Mouse (Mus musculus): Measurements from ENCODE around the gene Ints3. TPM values are rescaled to one million over a fixed set of nuclear protein-coding genes. Genes with fewer than 3 reads are reported as not detected.

Gene Ints3
- polyA plus RNA-seq, 1 experiment from 2014 or later = 23.0 TPM

GRCm38 (mm10) chr3:90429576-90429975 lies 3.8 kb downstream of the Ints3 start:
- H3K9me3 ChIP-seq (replicated peaks; ENCODE audit: control insufficient read depth, low read length) = no peaks in the 10 kb centered on the region
- H3K4me2 ChIP-seq (ENCODE audit: low read depth, low read length) = no peak overlapping the region
- H3K27me3 ChIP-seq (ENCODE audit: control insufficient read depth, insufficient read depth, low read length) = no peaks in the 10 kb centered on the region
- no peak overlapping the region for H3K9ac ChIP-seq (ENCODE audit: low read length)
- no peak for ATAC-seq (ENCODE audit: insufficient read depth, low FRiP score)
- H3K4me1 ChIP-seq (ENCODE audit: control insufficient read depth, insufficient read depth, low read length) = peaks cover 28% of the 10 kb centered on the region
- no peaks in the 10 kb centered on the region for H3K36me3 ChIP-seq (ENCODE audit: control insufficient read depth, insufficient read depth, low read length)
- H3K27ac ChIP-seq (ENCODE audit: low read length) = no peak overlapping the region
- H3K4me3 ChIP-seq (replicated peaks; ENCODE audit: low read length) = no peak overlapping the region
- 79% methylated on average over 3 of the region's 3 CpGs for WGBS

GRCm38 (mm10) chr3:90428186-90428585 lies 5.2 kb downstream of the Ints3 start:
- Histone ChIP-seq H3K9me3 (replicated peaks; ENCODE audit: control insufficient read depth, low read length) (no peaks in the 10 kb centered on the region), H3K9ac (ENCODE audit: low read length) (no peak overlapping the region), H3K4me1 (ENCODE audit: control insufficient read depth, insufficient read depth, low read length) (peaks cover 23% of the 10 kb centered on the region), H3K36me3 (ENCODE audit: control insufficient read depth, insufficient read depth, low read length) (no peaks in the 10 kb centered on the region), H3K27me3 (ENCODE audit: control insufficient read depth, insufficient read depth, low read length) (no peaks in the 10 kb centered on the region), H3K27ac (ENCODE audit: low read length) (no peak overlapping the region), H3K4me3 (replicated peaks; ENCODE audit: low read length) (no peak overlapping the region), H3K4me2 (ENCODE audit: low read depth, low read length) (no peak overlapping the region)
- 61% methylated on average over 6 of the region's 6 CpGs for WGBS
- 0 out of 2 replicates have a peak, but pooled peaks have one; percentile 12 for ATAC-seq (ENCODE audit: insufficient read depth, low FRiP score)

GRCm38 (mm10) chr3:90427574-90427973 lies 5.8 kb downstream of the Ints3 start:
- Histone ChIP-seq H3K9me3 (replicated peaks; ENCODE audit: control insufficient read depth, low read length) (no peaks in the 10 kb centered on the region), H3K4me2 (ENCODE audit: low read depth, low read length) (no peak overlapping the region), H3K36me3 (ENCODE audit: control insufficient read depth, insufficient read depth, low read length) (no peaks in the 10 kb centered on the region), H3K9ac (ENCODE audit: low read length) (no peak overlapping the region), H3K27me3 (ENCODE audit: control insufficient read depth, insufficient read depth, low read length) (no peaks in the 10 kb centered on the region), H3K4me1 (ENCODE audit: control insufficient read depth, insufficient read depth, low read length) (peaks cover 23% of the 10 kb centered on the region), H3K4me3 (replicated peaks; ENCODE audit: low read length) (no peak overlapping the region), H3K27ac (ENCODE audit: low read length) (no peak overlapping the region)
- WGBS = 75% methylated on average over 1 of the region's 1 CpGs
- ATAC-seq (ENCODE audit: insufficient read depth, low FRiP score) = no peak

- Histone ChIP-seq H3K27ac (ENCODE audit: low read length) (no peak overlapping the region), H3K4me3 (replicated peaks; ENCODE audit: low read length) (no peak overlapping the region), H3K4me1 (ENCODE audit: control insufficient read depth, insufficient read depth, low read length) (0 out of 2 replicates have a peak, but pooled peaks cover 6% of the 10 kb centered on the region), H3K36me3 (ENCODE audit: control insufficient read depth, insufficient read depth, low read length) (peaks cover 4% of the 10 kb centered on the region; the same call in 1 of the 2 replicates), H3K9me3 (replicated peaks; ENCODE audit: control insufficient read depth, low read length) (no peaks in the 10 kb centered on the region), H3K9ac (ENCODE audit: low read length) (no peak overlapping the region), H3K4me2 (ENCODE audit: low read depth, low read length) (no peak overlapping the region), H3K27me3 (ENCODE audit: control insufficient read depth, insufficient read depth, low read length) (no peaks in the 10 kb centered on the region)
- WGBS = 85% methylated on average over 2 of the region's 2 CpGs
- no peak for ATAC-seq (ENCODE audit: insufficient read depth, low FRiP score)
Measured at GRCm38 (mm10) chr3:90425499-90425898, 7.9 kb downstream of the Ints3 start.

- Histone ChIP-seq H3K4me3 (replicated peaks; ENCODE audit: low read length) (no peak overlapping the region), H3K9me3 (replicated peaks; ENCODE audit: control insufficient read depth, low read length) (no peaks in the 10 kb centered on the region), H3K27me3 (ENCODE audit: control insufficient read depth, insufficient read depth, low read length) (no peaks in the 10 kb centered on the region), H3K9ac (ENCODE audit: low read length) (no peak overlapping the region), H3K36me3 (ENCODE audit: control insufficient read depth, insufficient read depth, low read length) (peaks cover 8% of the 10 kb centered on the region; the same call in 1 of the 2 replicates), H3K4me1 (ENCODE audit: control insufficient read depth, insufficient read depth, low read length) (no peaks in the 10 kb centered on the region), H3K27ac (ENCODE audit: low read length) (no peak overlapping the region), H3K4me2 (ENCODE audit: low read depth, low read length) (no peak overlapping the region)
- ATAC-seq (ENCODE audit: insufficient read depth, low FRiP score) = no peak
Measured at GRCm38 (mm10) chr3:90423549-90423948, 9.9 kb downstream of the Ints3 start.

- ATAC-seq (ENCODE audit: insufficient read depth, low FRiP score) = no peak
Measured at GRCm38 (mm10) chr3:90420696-90421095, 12.7 kb downstream of the Ints3 start.

GRCm38 (mm10) chr3:90413011-90413396 lies 20.4 kb downstream of the Ints3 start:
- no peak overlapping the region for H3K27ac ChIP-seq (ENCODE audit: low read length)
- H3K4me2 ChIP-seq (ENCODE audit: low read depth, low read length) = no peak overlapping the region
- H3K36me3 ChIP-seq (ENCODE audit: control insufficient read depth, insufficient read depth, low read length) = peaks cover 4% of the 10 kb centered on the region; the same call in 1 of the 2 replicates
- 58% methylated on average over 3 of the region's 3 CpGs for WGBS
- H3K4me3 ChIP-seq (replicated peaks; ENCODE audit: low read length) = no peak overlapping the region
- peak; percentile 25; the same call in 1 of the 2 replicates for ATAC-seq (ENCODE audit: insufficient read depth, low FRiP score)
- H3K4me1 ChIP-seq (ENCODE audit: control insufficient read depth, insufficient read depth, low read length) = no peaks in the 10 kb centered on the region
- H3K27me3 ChIP-seq (ENCODE audit: control insufficient read depth, insufficient read depth, low read length) = no peaks in the 10 kb centered on the region
- H3K9ac ChIP-seq (ENCODE audit: low read length) = no peak overlapping the region
- H3K9me3 ChIP-seq (replicated peaks; ENCODE audit: control insufficient read depth, low read length) = no peaks in the 10 kb centered on the region

More at GRCm38 (mm10) chr3:90420696-90421095, 12.7 kb downstream of the Ints3 start:
- Histone ChIP-seq H3K4me3 (replicated peaks; ENCODE audit: low read length) (no peak overlapping the region), H3K9me3 (replicated peaks; ENCODE audit: control insufficient read depth, low read length) (no peaks in the 10 kb centered on the region), H3K4me1 (ENCODE audit: control insufficient read depth, insufficient read depth, low read length) (no peaks in the 10 kb centered on the region), H3K9ac (ENCODE audit: low read length) (no peak overlapping the region), H3K36me3 (ENCODE audit: control insufficient read depth, insufficient read depth, low read length) (peaks cover 8% of the 10 kb centered on the region; the same call in 1 of the 2 replicates), H3K27ac (ENCODE audit: low read length) (no peak overlapping the region), H3K4me2 (ENCODE audit: low read depth, low read length) (no peak overlapping the region), H3K27me3 (ENCODE audit: control insufficient read depth, insufficient read depth, low read length) (no peaks in the 10 kb centered on the region)
- 77% methylated on average over 6 of the region's 6 CpGs for WGBS

GRCm38 (mm10) chr3:90412312-90413010 lies 21.0 kb downstream of the Ints3 start:
- Histone ChIP-seq H3K27ac (ENCODE audit: low read length) (no peak overlapping the region), H3K4me3 (replicated peaks; ENCODE audit: low read length) (no peak overlapping the region), H3K9ac (ENCODE audit: low read length) (no peak overlapping the region), H3K9me3 (replicated peaks; ENCODE audit: control insufficient read depth, low read length) (no peaks in the 10 kb centered on the region), H3K36me3 (ENCODE audit: control insufficient read depth, insufficient read depth, low read length) (peaks cover 5% of the 10 kb centered on the region; the same call in 1 of the 2 replicates), H3K4me1 (ENCODE audit: control insufficient read depth, insufficient read depth, low read length) (no peaks in the 10 kb centered on the region), H3K27me3 (ENCODE audit: control insufficient read depth, insufficient read depth, low read length) (no peaks in the 10 kb centered on the region), H3K4me2 (ENCODE audit: low read depth, low read length) (no peak overlapping the region)
- peak; percentile 47; the same call in 1 of the 2 replicates for ATAC-seq (ENCODE audit: insufficient read depth, low FRiP score)
- 44% methylated on average over 5 of the region's 5 CpGs for WGBS

- Histone ChIP-seq H3K9me3 (replicated peaks; ENCODE audit: control insufficient read depth, low read length) (no peaks in the 10 kb centered on the region), H3K9ac (ENCODE audit: low read length) (no peak overlapping the region), H3K4me2 (ENCODE audit: low read depth, low read length) (no peak overlapping the region), H3K4me3 (replicated peaks; ENCODE audit: low read length) (no peak overlapping the region), H3K4me1 (ENCODE audit: control insufficient read depth, insufficient read depth, low read length) (no peaks in the 10 kb centered on the region), H3K27ac (ENCODE audit: low read length) (no peak overlapping the region), H3K36me3 (ENCODE audit: control insufficient read depth, insufficient read depth, low read length) (peaks cover 19% of the 10 kb centered on the region; the same call in 1 of the 2 replicates), H3K27me3 (ENCODE audit: control insufficient read depth, insufficient read depth, low read length) (no peaks in the 10 kb centered on the region)
- ATAC-seq (ENCODE audit: insufficient read depth, low FRiP score) = no peak
- WGBS = 89% methylated on average over 3 of the region's 3 CpGs
Measured at GRCm38 (mm10) chr3:90408721-90409120, 24.7 kb downstream of the Ints3 start.

Measured in stomach, embryonic 16.5 days (tissue).